Mouse (Mus musculus): ENCODE measurements at regions not wholly inside any gene's neighbourhood (a gene's known extent, or its start where the extent isn't known, plus 50 kb on each side); places are given as distances from the start of the nearest gene placed in this dataset.

DNA sequence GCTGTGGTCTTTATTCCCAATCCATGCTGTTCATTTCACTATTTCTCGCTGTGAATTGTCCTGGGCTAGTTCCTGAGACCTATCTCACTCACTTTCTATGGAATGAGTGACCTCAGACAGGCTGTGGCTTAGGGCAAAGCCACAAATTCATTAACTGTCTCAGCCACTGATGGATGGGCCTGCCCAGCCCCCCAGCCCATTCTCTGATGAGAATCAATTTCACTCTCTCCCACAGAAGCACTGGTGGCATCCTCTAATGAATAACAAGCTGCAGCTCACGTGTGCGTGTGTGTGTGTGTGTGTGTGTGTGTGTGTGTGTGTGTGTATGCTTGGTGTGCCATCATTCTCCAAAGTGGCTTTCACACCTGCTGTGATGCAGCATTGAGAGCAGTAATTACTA lies 2149.3 kb upstream of the Lrrc6 start:
- Histone ChIP-seq H3K4me3 (ENCODE audit: low read length) (no peak overlapping the region), H3K4me1 (ENCODE audit: insufficient read depth, low read length) (no peaks in the 10 kb centered on the region), H3K9ac (replicated peaks; ENCODE audit: low read length) (no peak overlapping the region), H3K27me3 (ENCODE audit: insufficient read depth, low read length) (no peaks in the 10 kb centered on the region), H3K4me2 (replicated peaks; ENCODE audit: low read depth, low read length) (no peak overlapping the region), H3K36me3 (ENCODE audit: insufficient read depth, low read length) (no peaks in the 10 kb centered on the region), H3K27ac (ENCODE audit: low read length) (no peak overlapping the region), H3K9me3 (ENCODE audit: low read length) (no peaks in the 10 kb centered on the region)
- no peak for ATAC-seq (ENCODE audit: low FRiP score, low TSS enrichment)
- WGBS: 54% methylated on average over 3 of the region's 3 CpGs

DNA sequence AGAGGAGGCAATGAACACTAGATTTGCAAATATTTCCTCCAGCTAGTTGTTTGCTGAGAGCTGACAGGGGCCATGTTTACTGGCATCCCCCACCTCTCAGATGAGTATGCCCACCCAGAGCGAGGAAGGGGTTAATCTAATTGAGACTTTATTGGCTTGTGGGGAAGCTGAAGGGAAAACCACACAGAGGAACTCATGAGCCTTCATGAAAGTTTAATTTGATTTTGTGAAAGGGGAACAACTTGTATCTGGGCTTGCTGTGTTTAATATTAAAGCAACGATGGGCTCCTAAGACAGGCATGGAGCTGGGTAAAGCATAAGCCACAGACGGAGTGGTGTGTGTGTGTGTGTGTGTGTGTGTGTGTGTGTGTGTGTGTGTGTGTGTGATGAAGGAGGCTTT lies 2146.2 kb upstream of the Lrrc6 start:
- Histone ChIP-seq H3K27me3 (ENCODE audit: insufficient read depth, low read length) (no peaks in the 10 kb centered on the region), H3K4me3 (ENCODE audit: low read length) (no peak overlapping the region), H3K4me1 (ENCODE audit: insufficient read depth, low read length) (no peaks in the 10 kb centered on the region), H3K4me2 (replicated peaks; ENCODE audit: low read depth, low read length) (no peak overlapping the region), H3K27ac (ENCODE audit: low read length) (no peak overlapping the region), H3K9me3 (ENCODE audit: low read length) (no peaks in the 10 kb centered on the region), H3K9ac (replicated peaks; ENCODE audit: low read length) (no peak overlapping the region), H3K36me3 (ENCODE audit: insufficient read depth, low read length) (no peaks in the 10 kb centered on the region)
- WGBS: 81% methylated on average over 3 of the region's 3 CpGs
- ATAC-seq (ENCODE audit: low FRiP score, low TSS enrichment): no peak

DNA sequence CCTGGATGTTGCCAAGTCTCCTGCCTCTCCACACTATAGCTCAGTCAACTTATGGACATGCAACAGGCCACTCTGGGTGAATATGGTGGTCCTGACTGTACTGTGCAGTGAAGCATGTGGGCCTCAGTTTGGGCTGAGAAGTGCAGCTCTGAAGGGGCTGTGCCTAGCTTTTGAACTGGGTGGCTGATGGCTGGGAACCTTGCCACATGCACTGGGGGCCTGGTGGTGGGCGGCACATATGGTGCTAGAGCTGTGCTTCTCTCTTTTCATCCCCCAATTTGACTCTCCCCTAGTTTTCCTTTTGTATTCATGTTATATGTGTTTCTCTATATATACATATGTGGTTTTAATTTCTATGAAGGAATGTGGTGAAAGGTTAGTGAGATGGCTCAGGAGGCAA lies 2144.2 kb upstream of the Lrrc6 start:
- no peaks in the 10 kb centered on the region for H3K4me1 ChIP-seq (ENCODE audit: insufficient read depth, low read length)
- ATAC-seq (ENCODE audit: low FRiP score, low TSS enrichment): no peak
- no peaks in the 10 kb centered on the region for H3K27me3 ChIP-seq (ENCODE audit: insufficient read depth, low read length)
- H3K36me3 ChIP-seq (ENCODE audit: insufficient read depth, low read length): no peaks in the 10 kb centered on the region
- no peak overlapping the region for H3K9ac ChIP-seq (replicated peaks; ENCODE audit: low read length)
- no peak overlapping the region for H3K4me3 ChIP-seq (ENCODE audit: low read length)
- no peaks in the 10 kb centered on the region for H3K9me3 ChIP-seq (ENCODE audit: low read length)
- no peak overlapping the region for H3K27ac ChIP-seq (ENCODE audit: low read length)
- H3K4me2 ChIP-seq (replicated peaks; ENCODE audit: low read depth, low read length): no peak overlapping the region
- WGBS: 95% methylated on average over 1 of the region's 1 CpGs

DNA sequence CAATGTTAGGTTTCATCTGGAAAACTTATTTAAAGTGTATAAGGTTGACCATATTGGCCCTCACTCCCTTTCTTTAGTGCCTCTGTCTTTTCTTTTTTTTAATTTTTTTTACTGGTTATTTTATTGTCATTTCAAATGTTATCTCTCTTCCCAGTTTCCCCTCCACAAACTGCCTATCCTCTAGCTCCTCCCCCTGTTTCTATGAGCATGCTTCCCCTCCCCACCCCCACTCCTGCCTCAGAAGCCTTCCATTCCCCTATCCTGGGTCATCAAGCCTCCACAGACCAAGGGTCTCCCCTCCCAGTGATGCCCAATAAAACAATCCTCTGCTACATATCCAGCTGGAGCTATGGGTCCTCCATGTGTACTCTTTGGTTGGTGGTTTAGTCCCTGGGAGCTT lies 2134.9 kb upstream of the Lrrc6 start:
- Histone ChIP-seq H3K27ac (ENCODE audit: low read length) (no peak overlapping the region), H3K36me3 (ENCODE audit: insufficient read depth, low read length) (no peaks in the 10 kb centered on the region), H3K27me3 (ENCODE audit: insufficient read depth, low read length) (no peaks in the 10 kb centered on the region), H3K9ac (replicated peaks; ENCODE audit: low read length) (no peak overlapping the region), H3K4me3 (ENCODE audit: low read length) (no peak overlapping the region), H3K9me3 (ENCODE audit: low read length) (no peaks in the 10 kb centered on the region), H3K4me1 (ENCODE audit: insufficient read depth, low read length) (no peaks in the 10 kb centered on the region), H3K4me2 (replicated peaks; ENCODE audit: low read depth, low read length) (no peak overlapping the region)
- ATAC-seq (ENCODE audit: low FRiP score, low TSS enrichment): no peak

DNA sequence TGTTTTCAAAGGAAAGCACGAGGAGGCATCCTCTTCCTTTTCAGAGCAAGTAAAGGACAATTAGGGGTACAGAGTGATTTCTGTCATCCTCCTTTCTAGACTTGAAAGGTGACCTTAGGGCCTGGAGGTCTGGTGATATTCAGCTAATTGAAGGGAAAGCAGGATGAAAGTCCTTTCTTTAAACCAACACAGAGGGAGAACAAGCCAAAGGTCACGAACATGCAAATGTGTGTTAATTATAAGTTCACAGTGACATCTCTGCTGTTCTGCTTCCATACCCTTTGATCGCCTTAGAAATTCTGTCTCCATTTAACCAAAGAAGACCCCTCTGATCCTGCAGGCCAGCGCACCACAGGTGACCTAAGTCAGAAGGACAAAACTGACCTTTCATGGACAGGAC lies 2126.3 kb upstream of the Lrrc6 start:
- 77% methylated on average over 4 of the region's 4 CpGs for WGBS
- no peaks in the 10 kb centered on the region for H3K36me3 ChIP-seq (ENCODE audit: insufficient read depth, low read length)
- no peak overlapping the region for H3K4me3 ChIP-seq (ENCODE audit: low read length)
- H3K9ac ChIP-seq (replicated peaks; ENCODE audit: low read length): no peak overlapping the region
- H3K27ac ChIP-seq (ENCODE audit: low read length): no peak overlapping the region
- H3K4me1 ChIP-seq (ENCODE audit: insufficient read depth, low read length): no peaks in the 10 kb centered on the region
- H3K9me3 ChIP-seq (ENCODE audit: low read length): no peaks in the 10 kb centered on the region
- H3K27me3 ChIP-seq (ENCODE audit: insufficient read depth, low read length): no peaks in the 10 kb centered on the region
- ATAC-seq (ENCODE audit: low FRiP score, low TSS enrichment): no peak
- H3K4me2 ChIP-seq (replicated peaks; ENCODE audit: low read depth, low read length): no peak overlapping the region

DNA sequence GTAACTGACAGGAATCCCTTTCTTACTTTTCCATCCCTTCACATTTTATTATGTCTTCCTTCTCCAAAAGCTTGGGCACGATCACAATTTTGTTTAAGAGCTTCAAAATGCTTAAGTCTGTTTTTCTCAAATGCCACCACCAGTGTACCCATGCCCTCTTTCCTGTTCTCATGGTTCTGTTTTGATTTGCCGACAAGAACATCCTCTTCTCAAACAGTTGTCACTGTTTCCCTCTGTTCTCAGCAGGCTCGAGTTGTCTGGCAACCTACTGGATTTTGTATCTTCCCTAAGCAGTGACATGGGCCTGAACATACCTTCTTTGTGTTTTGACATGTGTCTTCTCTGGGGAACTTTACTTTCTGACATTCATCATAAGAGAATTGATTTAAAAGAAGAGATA lies 2124.1 kb upstream of the Lrrc6 start:
- ATAC-seq (ENCODE audit: low FRiP score, low TSS enrichment): no peak
- 65% methylated on average over 3 of the region's 3 CpGs for WGBS
- H3K4me1 ChIP-seq (ENCODE audit: insufficient read depth, low read length): no peaks in the 10 kb centered on the region

DNA sequence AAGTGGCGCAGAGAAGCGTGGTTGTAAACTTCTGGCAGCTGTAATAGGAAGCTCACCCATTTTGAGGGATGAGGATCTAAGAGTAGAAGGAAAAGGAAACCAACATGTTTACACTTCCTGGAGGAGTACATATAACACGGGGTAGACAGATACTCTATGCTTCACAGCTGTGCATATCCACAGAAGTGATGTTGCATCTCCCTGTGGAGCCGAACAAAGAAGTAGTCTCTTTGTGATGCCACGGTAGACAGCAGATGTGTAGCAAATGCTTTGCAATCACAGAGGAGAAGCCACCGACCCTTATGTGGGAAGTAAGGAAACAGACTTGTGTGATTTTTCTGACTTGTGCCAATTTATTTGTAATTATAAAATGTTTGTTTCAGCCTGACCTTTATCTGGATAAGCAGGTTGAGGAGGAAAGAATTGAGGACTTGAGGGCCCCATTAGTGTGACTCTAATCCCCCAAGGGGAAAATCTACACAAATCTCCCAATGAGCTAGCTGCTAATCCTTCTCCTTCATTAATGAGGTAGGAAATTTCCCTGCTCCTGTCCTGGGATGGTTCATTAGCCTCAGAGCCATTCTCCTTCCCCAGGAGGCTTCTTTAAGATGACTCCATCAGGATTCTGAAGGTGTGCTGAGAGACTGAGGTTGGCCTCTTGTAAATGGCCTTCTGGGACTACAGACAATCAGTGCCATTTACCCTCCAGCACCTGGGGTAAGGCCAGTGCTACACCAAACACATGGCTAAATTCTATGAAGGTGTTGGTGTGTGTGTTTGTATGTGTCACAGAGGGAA lies 2119.9 kb upstream of the Lrrc6 start:
- WGBS: 69% methylated on average over 6 of the region's 6 CpGs

More for the DNA sequence above, 2124.1 kb upstream of the Lrrc6 start:
- no peak overlapping the region for H3K4me3 ChIP-seq (ENCODE audit: low read length)
- no peaks in the 10 kb centered on the region for H3K36me3 ChIP-seq (ENCODE audit: insufficient read depth, low read length)
- no peak overlapping the region for H3K27ac ChIP-seq (ENCODE audit: low read length)
- H3K27me3 ChIP-seq (ENCODE audit: insufficient read depth, low read length): no peaks in the 10 kb centered on the region
- H3K9ac ChIP-seq (replicated peaks; ENCODE audit: low read length): no peak overlapping the region
- H3K4me2 ChIP-seq (replicated peaks; ENCODE audit: low read depth, low read length): no peak overlapping the region
- no peaks in the 10 kb centered on the region for H3K9me3 ChIP-seq (ENCODE audit: low read length)

DNA sequence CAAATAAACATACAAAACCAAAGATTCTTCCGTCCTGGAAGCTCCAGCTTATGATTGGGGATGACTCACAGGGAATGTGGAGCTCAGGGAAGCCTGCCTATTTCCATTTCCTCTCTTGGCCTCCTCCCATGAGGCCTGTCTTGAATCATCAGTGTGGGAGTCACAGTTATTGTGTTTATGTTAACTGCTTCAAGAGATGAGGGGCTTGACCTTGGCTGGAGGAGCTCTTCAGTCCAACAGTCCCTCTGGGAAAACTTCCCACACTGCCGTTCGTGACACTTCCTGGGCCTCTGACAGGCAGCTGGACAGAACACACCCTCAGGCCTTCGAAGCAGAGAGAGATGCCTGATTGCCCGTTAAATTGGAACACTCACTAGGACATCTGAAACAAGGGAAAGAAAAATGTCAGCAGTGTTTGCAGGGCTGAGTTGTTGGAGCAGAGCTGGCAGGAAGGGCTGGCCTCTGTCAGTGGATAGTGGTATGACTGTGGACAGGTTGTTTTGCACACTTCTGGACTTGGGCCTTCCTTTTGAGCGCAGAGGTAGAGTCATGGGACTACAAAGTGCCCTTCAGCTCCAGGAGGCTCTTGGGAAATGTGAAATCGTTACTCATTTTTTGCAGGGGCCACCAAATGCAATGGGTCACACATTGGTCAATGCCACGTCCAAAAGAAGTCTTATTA lies 2105.5 kb upstream of the Lrrc6 start:
- Histone ChIP-seq H3K27ac (ENCODE audit: low read length) (no peak overlapping the region), H3K4me2 (replicated peaks; ENCODE audit: low read depth, low read length) (no peak overlapping the region), H3K27me3 (ENCODE audit: insufficient read depth, low read length) (no peaks in the 10 kb centered on the region), H3K4me1 (ENCODE audit: insufficient read depth, low read length) (no peaks in the 10 kb centered on the region), H3K9me3 (ENCODE audit: low read length) (no peaks in the 10 kb centered on the region), H3K9ac (replicated peaks; ENCODE audit: low read length) (no peak overlapping the region), H3K36me3 (ENCODE audit: insufficient read depth, low read length) (no peaks in the 10 kb centered on the region), H3K4me3 (ENCODE audit: low read length) (no peak overlapping the region)
- 35% methylated on average over 8 of the region's 8 CpGs for WGBS
- peak; percentile 89 for ATAC-seq (ENCODE audit: low FRiP score, low TSS enrichment)

More for the DNA sequence above, 2119.9 kb upstream of the Lrrc6 start:
- no peaks in the 10 kb centered on the region for H3K9me3 ChIP-seq (ENCODE audit: low read length)
- H3K4me2 ChIP-seq (replicated peaks; ENCODE audit: low read depth, low read length): no peak overlapping the region
- H3K4me1 ChIP-seq (ENCODE audit: insufficient read depth, low read length): no peaks in the 10 kb centered on the region
- ATAC-seq (ENCODE audit: low FRiP score, low TSS enrichment): no peak
- H3K36me3 ChIP-seq (ENCODE audit: insufficient read depth, low read length): no peaks in the 10 kb centered on the region
- no peak overlapping the region for H3K27ac ChIP-seq (ENCODE audit: low read length)
- no peak overlapping the region for H3K9ac ChIP-seq (replicated peaks; ENCODE audit: low read length)
- no peak overlapping the region for H3K4me3 ChIP-seq (ENCODE audit: low read length)
- H3K27me3 ChIP-seq (ENCODE audit: insufficient read depth, low read length): no peaks in the 10 kb centered on the region

DNA sequence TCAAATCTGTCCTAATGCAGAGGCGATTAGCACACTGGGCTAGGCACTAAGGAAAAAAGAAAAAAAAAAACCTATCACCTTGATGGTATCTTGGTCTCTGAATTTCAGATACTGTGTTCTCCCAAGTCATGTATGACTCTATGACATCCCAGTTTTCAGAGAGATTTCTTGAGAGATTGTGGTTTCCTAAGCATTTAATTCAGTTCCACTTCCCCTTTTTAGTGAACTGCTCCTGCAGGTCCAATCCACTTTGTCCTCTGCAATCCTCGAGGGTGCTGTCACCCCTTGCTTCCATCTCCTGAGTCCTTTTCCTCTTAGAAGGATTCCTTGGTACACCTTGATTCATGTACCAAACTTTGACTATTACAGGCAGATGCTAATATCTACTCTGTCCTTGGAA lies 2104.8 kb upstream of the Lrrc6 start:
- WGBS: 79% methylated on average over 2 of the region's 2 CpGs
- Histone ChIP-seq H3K4me2 (replicated peaks; ENCODE audit: low read depth, low read length) (no peak overlapping the region), H3K4me3 (ENCODE audit: low read length) (no peak overlapping the region), H3K27ac (ENCODE audit: low read length) (no peak overlapping the region), H3K9ac (replicated peaks; ENCODE audit: low read length) (no peak overlapping the region), H3K27me3 (ENCODE audit: insufficient read depth, low read length) (no peaks in the 10 kb centered on the region), H3K4me1 (ENCODE audit: insufficient read depth, low read length) (no peaks in the 10 kb centered on the region), H3K9me3 (ENCODE audit: low read length) (no peaks in the 10 kb centered on the region), H3K36me3 (ENCODE audit: insufficient read depth, low read length) (no peaks in the 10 kb centered on the region)
- ATAC-seq (ENCODE audit: low FRiP score, low TSS enrichment): no peak

DNA sequence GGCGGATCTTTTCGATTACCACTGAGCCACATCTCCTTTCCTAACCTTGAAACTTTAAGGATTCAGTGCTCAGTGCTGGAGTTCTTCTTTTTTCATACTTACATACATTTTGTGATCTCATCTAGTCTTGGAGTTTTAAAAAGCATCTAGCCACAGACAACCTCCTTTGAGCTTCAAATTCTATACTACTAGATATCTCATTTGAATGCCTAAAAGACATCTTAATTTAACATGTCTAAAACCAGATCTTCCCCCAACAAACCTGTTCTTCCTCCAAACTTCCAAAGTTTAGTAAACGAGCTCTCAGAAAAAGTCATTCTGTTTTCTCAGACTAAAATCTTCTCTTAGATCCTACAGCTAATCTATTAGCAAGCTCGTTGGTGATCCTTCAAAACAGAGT lies 2081.5 kb upstream of the Lrrc6 start:
- ATAC-seq (ENCODE audit: low FRiP score, low TSS enrichment): no peak
- Histone ChIP-seq H3K27ac (ENCODE audit: low read length) (no peak overlapping the region), H3K36me3 (ENCODE audit: insufficient read depth, low read length) (no peaks in the 10 kb centered on the region), H3K27me3 (ENCODE audit: insufficient read depth, low read length) (no peaks in the 10 kb centered on the region), H3K4me2 (replicated peaks; ENCODE audit: low read depth, low read length) (no peak overlapping the region), H3K9ac (replicated peaks; ENCODE audit: low read length) (no peak overlapping the region), H3K4me3 (ENCODE audit: low read length) (no peak overlapping the region), H3K4me1 (ENCODE audit: insufficient read depth, low read length) (no peaks in the 10 kb centered on the region), H3K9me3 (ENCODE audit: low read length) (no peaks in the 10 kb centered on the region)
- 83% methylated on average over 4 of the region's 4 CpGs for WGBS
